Mouse (Mus musculus) heart, embryonic 12.5 days (tissue): ENCODE results near the gene Phykpl. TPM values are rescaled to one million over a fixed set of nuclear protein-coding genes. Genes with fewer than 3 reads are reported as not detected.

Source experiments
- ATAC-seq: fragments of 200-750 bp; cut with Nextera tagmentation; 2 replicates; pipeline ENCODE4 v1.8.0; 2017; ENCODE audit warnings: moderate TSS enrichment, moderate library complexity; ENCODE audit not compliant: insufficient number of reproducible peaks, low FRiP score
- H3K27ac ChIP-seq: fragments of 300-500 bp; sonication (generic); 2 replicates; pipeline ENCODE4 v1.5.1; 2016; ENCODE audit warnings: mild to moderate bottlenecking, moderate library complexity; ENCODE audit not compliant: poor library complexity, severe bottlenecking
- H3K27me3 ChIP-seq: fragments of 300-500 bp; sonication (generic); replicated peaks from 2 replicates; pipeline ENCODE4 v1.6.1; 2016; ENCODE audit warnings: mild to moderate bottlenecking, moderate library complexity
- H3K36me3 ChIP-seq: fragments of 300-500 bp; sonication (generic); 2 replicates; pipeline ENCODE4 v1.6.1; 2016; ENCODE audit warnings: mild to moderate bottlenecking, moderate library complexity
- H3K4me1 ChIP-seq: fragments of 300-500 bp; sonication (generic); replicated peaks from 2 replicates; pipeline ENCODE4 v1.6.1; 2016; ENCODE audit warnings: mild to moderate bottlenecking
- H3K4me2 ChIP-seq: fragments of 300-500 bp; sonication (generic); 2 replicates; pipeline ENCODE4 v1.6.1; 2016; ENCODE audit warnings: mild to moderate bottlenecking, moderate library complexity
- H3K4me3 ChIP-seq: fragments of 300-500 bp; sonication (generic); 2 replicates; pipeline ENCODE4 v1.5.1; 2016; ENCODE audit warnings: mild to moderate bottlenecking
- H3K9ac ChIP-seq: fragments of 300-500 bp; sonication (generic); 2 replicates; pipeline ENCODE4 v1.6.1; 2016; ENCODE audit warnings: mild to moderate bottlenecking, moderate library complexity
- H3K9me3 ChIP-seq: fragments of 300-500 bp; sonication (generic); replicated peaks from 2 replicates; pipeline ENCODE4 v1.6.1; 2016; ENCODE audit warnings: mild to moderate bottlenecking, moderate library complexity
- WGBS: fragments of 180-500 bp; shearing (Covaris S2); methylation state at CpG from one replicate; pipeline ENCODE4 v1.1.7; 2016; 5-methylcytosine and 5-hydroxymethylcytosine counted together
- polyA plus RNA-seq: library from polyadenylated mRNA; unstranded; fragments of >200 nt; fragmentation: Nextera tagmentation; extraction: Ambion mirVana; gene quantifications from 2 replicates; pipeline ENCODE4 v1.2.1, GENCODE M21; 2016

Phykpl gene
- polyA plus RNA-seq, 1 experiment from 2014 or later = 15.1 TPM

DNA sequence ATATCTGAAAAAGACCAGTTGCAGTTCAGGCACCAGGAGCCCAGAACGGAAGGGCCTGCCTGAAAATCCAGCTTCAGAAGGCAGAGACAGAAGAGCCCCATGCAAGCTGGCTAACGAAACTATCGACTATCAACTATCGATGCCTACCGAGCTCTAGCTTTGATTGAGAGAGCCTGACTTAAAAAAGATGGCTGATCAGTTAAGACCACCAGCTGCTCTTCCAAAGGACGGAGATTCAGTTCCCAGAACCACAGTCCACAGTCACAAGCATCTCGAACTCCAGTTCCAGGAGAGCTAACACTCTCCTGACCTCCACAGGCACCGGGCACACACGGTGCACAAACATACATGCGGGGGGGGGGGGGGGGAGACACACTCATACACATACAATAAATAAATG lies 30.0 kb upstream of the Phykpl start:
- H3K4me2 ChIP-seq = no peak overlapping the region
- peaks cover 20% of the 10 kb centered on the region for H3K4me1 ChIP-seq
- no peaks in the 10 kb centered on the region for H3K9me3 ChIP-seq
- WGBS = 66% methylated on average over 10 of the region's 10 CpGs
- H3K36me3 ChIP-seq = no peaks in the 10 kb centered on the region
- H3K4me3 ChIP-seq = no peak overlapping the region
- no peak overlapping the region for H3K27ac ChIP-seq
- ATAC-seq = no peak
- no peak overlapping the region for H3K9ac ChIP-seq
- H3K27me3 ChIP-seq = no peaks in the 10 kb centered on the region

DNA sequence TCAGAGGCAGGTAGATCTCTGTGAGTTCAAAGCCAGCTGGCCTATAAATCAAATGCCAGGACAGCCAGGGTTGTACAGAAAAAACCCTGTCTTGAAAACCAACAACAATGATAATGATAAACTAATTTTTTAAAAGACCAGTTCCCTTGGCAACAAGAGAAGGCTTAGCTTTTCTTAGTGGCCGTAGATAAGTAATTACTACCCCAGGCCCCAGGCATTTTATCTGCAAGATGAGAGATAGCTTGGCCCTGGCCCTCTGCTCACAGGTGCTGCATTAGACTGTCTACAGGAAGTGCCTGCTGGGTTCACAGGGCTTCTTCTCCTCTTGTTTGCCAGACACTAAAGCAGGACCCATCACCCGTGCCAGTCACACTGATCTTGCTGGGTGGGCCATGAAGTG lies 29.5 kb upstream of the Phykpl start:
- peaks cover 20% of the 10 kb centered on the region for H3K4me1 ChIP-seq
- H3K36me3 ChIP-seq = no peaks in the 10 kb centered on the region
- H3K4me2 ChIP-seq = no peak overlapping the region
- ATAC-seq = no peak
- no peak overlapping the region for H3K4me3 ChIP-seq
- no peak overlapping the region for H3K9ac ChIP-seq
- 45% methylated on average over 2 of the region's 2 CpGs for WGBS
- H3K27me3 ChIP-seq = no peaks in the 10 kb centered on the region
- no peaks in the 10 kb centered on the region for H3K9me3 ChIP-seq
- H3K27ac ChIP-seq = no peak overlapping the region

DNA sequence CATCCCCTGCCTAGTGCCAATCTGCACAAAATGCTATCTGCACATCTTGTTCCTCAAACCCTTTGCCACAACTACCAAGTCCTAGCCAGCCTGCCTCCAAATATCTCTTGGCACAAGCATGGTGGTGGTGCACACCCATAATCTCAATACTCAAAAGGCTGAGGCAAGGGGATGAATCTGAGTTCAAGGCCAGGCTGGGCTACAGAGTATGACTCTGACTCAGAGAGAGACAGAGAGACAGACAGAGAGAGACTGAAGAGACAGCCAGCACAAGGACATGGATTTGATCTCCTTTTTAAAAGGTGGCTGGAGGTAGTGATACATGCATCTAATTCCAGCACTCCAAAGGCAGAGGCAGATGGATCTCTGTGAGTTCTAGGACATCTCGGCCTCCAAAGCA lies 21.3 kb upstream of the Phykpl start:
- no peak overlapping the region for H3K4me2 ChIP-seq
- H3K9ac ChIP-seq = no peak overlapping the region
- no peaks in the 10 kb centered on the region for H3K4me1 ChIP-seq
- H3K27ac ChIP-seq = no peak overlapping the region
- 0 out of 2 replicates have a peak, but pooled peaks cover 4% of the 10 kb centered on the region for H3K9me3 ChIP-seq
- H3K4me3 ChIP-seq = no peak overlapping the region
- peaks cover 3% of the 10 kb centered on the region; the same call in 1 of the 2 replicates for H3K27me3 ChIP-seq
- no peaks in the 10 kb centered on the region for H3K36me3 ChIP-seq
- WGBS = 71% methylated on average over 1 of the region's 1 CpGs
- ATAC-seq = no peak

DNA sequence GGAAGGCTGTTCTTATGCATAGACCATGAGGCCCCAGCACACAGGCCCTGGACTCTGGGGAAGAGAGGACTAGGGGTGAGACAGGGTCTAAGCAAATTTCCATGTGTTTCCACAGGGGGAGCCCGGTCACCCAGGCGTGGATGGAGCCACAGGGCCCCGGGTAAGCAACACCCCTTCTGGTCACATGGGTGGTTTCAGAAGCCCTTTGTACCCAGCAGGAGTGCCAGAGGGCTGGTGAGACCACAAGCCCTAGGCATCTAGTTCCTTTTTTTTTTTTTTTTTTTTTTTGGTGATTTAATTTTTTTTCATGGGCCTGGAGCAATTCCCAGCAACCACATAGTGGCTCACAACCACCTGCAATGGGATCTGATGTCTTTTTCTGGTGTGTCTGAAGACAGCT lies 19.5 kb upstream of the Phykpl start:
- no peak for ATAC-seq
- no peaks in the 10 kb centered on the region for H3K36me3 ChIP-seq
- 0 out of 2 replicates have a peak, but pooled peaks cover 4% of the 10 kb centered on the region for H3K9me3 ChIP-seq
- no peak overlapping the region for H3K27ac ChIP-seq
- no peak overlapping the region for H3K4me3 ChIP-seq
- no peaks in the 10 kb centered on the region for H3K4me1 ChIP-seq
- H3K9ac ChIP-seq = no peak overlapping the region
- H3K4me2 ChIP-seq = no peak overlapping the region
- 39% methylated on average over 3 of the region's 3 CpGs for WGBS
- peaks cover 3% of the 10 kb centered on the region; the same call in 1 of the 2 replicates for H3K27me3 ChIP-seq

DNA sequence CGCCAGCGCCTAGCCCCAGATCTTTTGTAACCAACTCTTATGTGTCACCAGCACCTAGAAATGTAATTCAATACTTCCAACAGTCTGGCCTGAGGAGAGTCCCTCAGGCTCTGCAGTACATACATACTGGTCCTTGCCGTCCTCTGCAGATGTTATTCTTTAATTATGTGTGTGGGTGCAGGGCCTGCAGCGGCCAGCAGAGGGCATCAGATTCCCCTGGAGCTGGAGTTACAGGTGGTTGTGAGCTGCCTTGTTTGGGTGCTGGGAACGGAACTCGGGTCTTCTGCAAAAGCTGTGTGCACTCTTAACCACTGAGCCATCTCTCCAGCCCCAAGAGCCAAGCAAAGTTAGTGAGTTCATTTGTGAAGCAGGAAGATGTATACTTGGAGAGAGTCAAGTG lies 18.6 kb upstream of the Phykpl start:
- no peak overlapping the region for H3K9ac ChIP-seq
- H3K27ac ChIP-seq = no peak overlapping the region
- no peak overlapping the region for H3K4me3 ChIP-seq
- WGBS = 85% methylated on average over 6 of the region's 6 CpGs
- ATAC-seq = no peak
- H3K4me1 ChIP-seq = no peaks in the 10 kb centered on the region
- H3K36me3 ChIP-seq = no peaks in the 10 kb centered on the region
- H3K27me3 ChIP-seq = peaks cover 3% of the 10 kb centered on the region; the same call in 1 of the 2 replicates
- H3K4me2 ChIP-seq = no peak overlapping the region
- 0 out of 2 replicates have a peak, but pooled peaks cover 4% of the 10 kb centered on the region for H3K9me3 ChIP-seq

DNA sequence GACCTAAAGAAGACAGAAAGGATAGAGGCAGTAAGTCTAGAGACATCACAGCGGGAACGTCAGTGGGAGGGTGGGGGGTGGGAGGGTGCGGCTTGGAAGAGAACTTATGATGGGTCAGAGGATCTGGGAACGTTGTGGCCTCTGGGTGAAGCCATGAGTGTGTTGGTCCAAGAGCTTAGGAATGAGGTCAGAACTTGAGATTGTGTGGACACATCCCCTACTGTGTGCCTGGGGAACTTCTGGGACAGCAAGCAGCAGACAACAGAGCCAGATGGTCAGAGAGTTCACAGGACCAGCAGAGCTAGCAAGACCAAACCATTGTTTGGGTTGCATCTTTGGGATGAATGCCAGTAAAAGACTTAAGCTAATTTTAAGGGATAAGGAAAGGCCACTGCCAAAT lies 15.8 kb upstream of the Phykpl start:
- Histone ChIP-seq H3K9ac (no peak overlapping the region), H3K9me3 (0 out of 2 replicates have a peak, but pooled peaks cover 4% of the 10 kb centered on the region), H3K4me3 (no peak overlapping the region), H3K4me1 (no peaks in the 10 kb centered on the region), H3K4me2 (no peak overlapping the region), H3K27ac (no peak overlapping the region), H3K36me3 (no peaks in the 10 kb centered on the region), H3K27me3 (no peaks in the 10 kb centered on the region)
- WGBS = 84% methylated on average over 4 of the region's 4 CpGs
- no peak for ATAC-seq

DNA sequence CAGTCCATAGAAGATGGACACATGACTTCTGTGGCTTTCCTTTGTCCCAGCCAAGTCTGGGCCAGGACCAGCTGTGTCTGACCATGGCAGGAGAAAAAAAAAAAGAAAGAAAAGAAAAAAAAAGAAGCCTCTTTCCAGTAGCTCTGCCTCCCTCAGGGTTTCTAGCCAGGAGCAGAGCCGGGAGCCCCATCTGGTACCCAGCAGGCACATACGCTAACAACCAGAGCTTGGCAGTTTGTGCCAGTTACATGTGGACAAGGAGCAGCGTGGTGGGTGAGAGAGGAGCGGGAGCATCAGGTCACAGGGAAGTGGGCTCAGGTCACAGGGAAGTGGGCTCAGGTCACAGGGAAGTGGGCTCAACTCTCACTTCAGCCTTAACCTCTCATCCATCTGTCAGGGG lies 8.1 kb upstream of the Phykpl start:
- H3K4me3 ChIP-seq = no peak overlapping the region
- H3K36me3 ChIP-seq = no peaks in the 10 kb centered on the region
- no peak overlapping the region for H3K27ac ChIP-seq
- H3K4me2 ChIP-seq = no peak overlapping the region
- no peaks in the 10 kb centered on the region for H3K9me3 ChIP-seq
- no peaks in the 10 kb centered on the region for H3K27me3 ChIP-seq
- 79% methylated on average over 4 of the region's 4 CpGs for WGBS
- ATAC-seq = no peak
- H3K9ac ChIP-seq = no peak overlapping the region
- H3K4me1 ChIP-seq = 0 out of 2 replicates have a peak, but pooled peaks cover 3% of the 10 kb centered on the region

DNA sequence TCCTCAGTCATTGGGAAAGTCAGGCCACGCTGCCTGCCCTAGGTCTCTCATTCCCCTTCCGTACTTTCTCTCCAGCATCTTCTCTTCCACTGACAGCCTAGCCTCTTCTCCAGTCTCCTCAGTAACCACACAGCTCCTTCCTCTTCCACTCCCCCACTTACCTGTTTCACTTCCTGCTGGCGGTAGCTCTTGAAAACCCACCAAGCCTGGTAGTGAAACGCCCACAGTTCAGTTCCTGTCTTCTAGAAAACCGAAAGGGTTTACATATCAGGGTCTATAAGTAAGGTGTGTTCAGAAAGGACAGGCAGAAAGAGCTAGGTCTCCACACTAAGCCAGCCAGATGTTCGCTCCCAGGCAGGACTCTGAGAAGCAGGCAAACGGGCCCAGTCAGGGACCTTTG lies 7.0 kb upstream of the Phykpl start:
- WGBS = 80% methylated on average over 7 of the region's 7 CpGs
- H3K9me3 ChIP-seq = no peaks in the 10 kb centered on the region
- H3K4me2 ChIP-seq = no peak overlapping the region
- H3K4me3 ChIP-seq = no peak overlapping the region
- no peak for ATAC-seq
- H3K9ac ChIP-seq = no peak overlapping the region
- no peak overlapping the region for H3K27ac ChIP-seq
- H3K36me3 ChIP-seq = no peaks in the 10 kb centered on the region
- H3K4me1 ChIP-seq = 0 out of 2 replicates have a peak, but pooled peaks cover 3% of the 10 kb centered on the region
- no peaks in the 10 kb centered on the region for H3K27me3 ChIP-seq

DNA sequence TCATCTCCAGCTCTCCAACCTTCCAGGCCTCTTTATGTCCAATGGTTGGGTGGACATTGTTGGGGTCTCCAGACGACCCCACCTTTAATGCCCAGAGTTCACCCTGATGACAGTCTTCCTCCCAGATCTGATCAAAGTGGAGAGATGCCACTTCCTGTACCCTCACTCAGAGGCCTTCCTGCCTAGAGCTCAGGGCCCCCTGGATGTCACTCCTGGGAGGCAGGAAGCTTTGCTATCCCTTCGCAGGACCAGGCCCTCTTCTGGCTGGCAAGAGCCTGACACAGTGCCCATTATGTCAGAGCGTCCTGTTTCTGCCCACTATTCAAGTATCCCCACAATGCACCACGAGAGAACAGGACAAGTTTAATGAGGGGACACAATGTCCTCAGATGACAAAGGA lies 5.5 kb upstream of the Phykpl start:
- ATAC-seq = no peak
- Histone ChIP-seq H3K27ac (no peak overlapping the region), H3K9ac (no peak overlapping the region), H3K4me2 (no peak overlapping the region), H3K4me1 (peaks cover 6% of the 10 kb centered on the region; the same call in 1 of the 2 replicates), H3K9me3 (no peaks in the 10 kb centered on the region), H3K27me3 (no peaks in the 10 kb centered on the region), H3K36me3 (no peaks in the 10 kb centered on the region), H3K4me3 (no peak overlapping the region)
- 64% methylated on average over 4 of the region's 4 CpGs for WGBS

DNA sequence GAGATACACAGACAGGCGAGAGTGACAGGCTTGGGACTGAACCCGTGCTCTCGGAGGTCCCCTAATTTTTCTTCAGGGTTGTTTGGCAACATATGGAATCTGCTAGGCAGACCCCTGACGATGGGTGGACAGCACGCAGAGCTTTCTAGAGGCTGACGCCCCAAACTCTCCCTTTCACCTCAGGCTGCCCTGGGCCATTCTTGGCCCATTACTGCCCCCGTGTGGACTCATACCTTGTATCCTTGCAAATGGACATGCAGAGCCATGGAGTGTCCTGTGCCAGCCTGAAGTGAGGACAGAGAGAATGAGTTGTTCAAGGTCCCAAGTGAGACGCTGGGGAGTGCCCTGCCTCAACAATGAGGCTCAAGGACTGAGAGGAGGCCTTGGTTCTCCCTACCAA lies 1.8 kb upstream of the Phykpl start:
- peaks cover 16% of the 10 kb centered on the region for H3K36me3 ChIP-seq
- H3K9ac ChIP-seq = no peak overlapping the region
- no peaks in the 10 kb centered on the region for H3K27me3 ChIP-seq
- no peak overlapping the region for H3K4me2 ChIP-seq
- no peaks in the 10 kb centered on the region for H3K9me3 ChIP-seq
- no peak for ATAC-seq
- no peak overlapping the region for H3K27ac ChIP-seq
- H3K4me1 ChIP-seq = peaks cover 14% of the 10 kb centered on the region
- 24% methylated on average over 8 of the region's 8 CpGs for WGBS
- no peak overlapping the region for H3K4me3 ChIP-seq

DNA sequence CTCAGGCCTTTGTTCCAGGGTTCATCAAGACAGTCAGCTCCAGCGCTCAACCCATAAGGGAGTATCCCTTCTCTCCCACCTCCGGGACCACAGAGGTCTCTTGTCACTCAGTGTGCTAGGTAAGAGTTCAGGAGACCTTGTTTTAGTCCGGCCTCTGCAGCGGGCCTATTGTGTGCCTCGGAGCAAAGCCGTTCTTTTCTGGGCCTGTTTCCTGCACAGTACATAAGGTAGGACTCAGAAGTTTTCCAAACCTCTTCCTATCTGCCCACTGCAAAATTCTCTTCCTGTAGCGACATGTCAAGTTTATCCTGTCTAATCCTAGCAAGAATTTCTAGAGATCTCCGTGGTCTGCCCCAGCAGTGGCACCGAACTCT lies 513 bp upstream of the Phykpl start:
- Histone ChIP-seq H3K27me3 (no peaks in the 10 kb centered on the region), H3K36me3 (peaks cover 30% of the 10 kb centered on the region), H3K4me1 (peaks cover 14% of the 10 kb centered on the region), H3K27ac (peak overlapping the region; percentile 96), H3K9me3 (0 out of 2 replicates have a peak, but pooled peaks cover 4% of the 10 kb centered on the region), H3K9ac (peak overlapping the region; percentile 83), H3K4me3 (peak overlapping the region; percentile 81), H3K4me2 (peak overlapping the region; percentile 89)
- 17% methylated on average over 9 of the region's 9 CpGs for WGBS
- peak; percentile 6 for ATAC-seq

DNA sequence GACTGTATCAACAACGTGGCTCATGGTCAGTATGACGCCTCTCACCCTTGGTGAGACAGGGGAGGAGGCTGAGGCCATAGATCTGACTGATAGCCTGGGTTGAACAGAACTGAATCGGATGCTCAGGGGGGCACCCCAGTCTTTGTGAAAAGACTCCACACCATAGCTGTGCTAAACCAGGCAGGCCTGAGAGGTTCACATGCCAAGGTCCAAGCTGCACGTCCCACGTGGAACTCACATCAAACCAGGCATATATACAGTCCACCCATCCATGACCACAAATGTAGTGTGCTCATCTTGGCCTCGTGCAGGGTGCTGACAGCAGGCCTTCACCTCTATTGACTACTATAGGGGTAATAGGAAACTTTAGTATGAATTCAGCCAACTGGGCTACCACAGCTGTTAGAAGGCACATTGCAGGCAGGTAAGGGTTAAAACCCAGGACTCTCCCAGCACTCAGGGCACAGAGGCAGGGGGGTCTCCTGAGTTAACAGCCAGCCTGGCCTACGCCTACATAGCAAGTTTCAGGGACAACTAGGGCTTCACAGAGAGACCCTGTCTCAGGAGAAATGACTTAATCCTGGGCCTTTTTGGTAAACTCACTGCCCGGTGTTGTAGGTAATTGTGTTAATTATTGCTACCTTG lies 1.2 kb downstream of the Phykpl start:
- no peak for ATAC-seq
- H3K36me3 ChIP-seq = peaks cover 46% of the 10 kb centered on the region
- WGBS = 61% methylated on average over 8 of the region's 8 CpGs
- H3K27ac ChIP-seq = peak overlapping the region; percentile 96
- no peaks in the 10 kb centered on the region for H3K27me3 ChIP-seq
- H3K4me3 ChIP-seq = peak overlapping the region; percentile 81
- 0 out of 2 replicates have a peak, but pooled peaks cover 6% of the 10 kb centered on the region for H3K9me3 ChIP-seq
- peaks cover 14% of the 10 kb centered on the region for H3K4me1 ChIP-seq
- peak overlapping the region; percentile 89 for H3K4me2 ChIP-seq
- H3K9ac ChIP-seq = peak overlapping the region; percentile 92
